Mouse (Mus musculus) kidney, adult 2 months (tissue): ENCODE results near the gene 1700067K01Rik.

Experiments used
- CTCF ChIP-seq: fragments of 200-500 bp; conservative IDR thresholded peaks from 2 replicates; pipeline ENCODE4 v1.5.1; 2011; ENCODE audit warnings: low read depth, mild to moderate bottlenecking, control low read depth, low read length, moderate library complexity, mixed read lengths; ENCODE audit not compliant: insufficient read depth, insufficient read length
- POLR2A ChIP-seq: fragments of 200-500 bp; IDR thresholded peaks from one replicate; pipeline ENCODE4 v1.6.1; 2011; ENCODE audit warnings: low read depth, low read length, control low read depth

- no peak for TF ChIP-seq CTCF
- no peak for TF ChIP-seq POLR2A
These were observed 19.8 kb downstream of the 1700067K01Rik start, which contains the start of gene Palm3 for GRCm38 (mm10) chr8:84021096-84021495.
